Mouse (Mus musculus) naive thymus-derived CD4-positive, alpha-beta T cell, adult 2 months (primary cell): Measurements from ENCODE around the gene Grcc10.

ENCODE experiments used
- DNase-seq: peaks from one replicate; pipeline ENCODE4 v3.0.0-alpha.2; 2011; ENCODE audit warnings: low read depth

Gene Grcc10

GRCm38 (mm10) chr6:124756652-124757350 lies 15.6 kb upstream of the Grcc10 start:
- peak; percentile 59 for DNase-seq

- peak; percentile 62 for DNase-seq
Observed at GRCm38 (mm10) chr6:124755831-124756595, 14.8 kb upstream of the Grcc10 start, which contains the start of the genes Gm45234 and Atn1. TSS of gene Gm45234 (minus strand) at chr6:124756021. TSS of gene Atn1 (minus strand) at chr6:124756524.

- no peak for DNase-seq
Observed at GRCm38 (mm10) chr6:124755306-124755705, 14.1 kb upstream of the Grcc10 start.

- DNase-seq, result no peak
Observed at GRCm38 (mm10) chr6:124753861-124754260, 12.7 kb upstream of the Grcc10 start.

GRCm38 (mm10) chr6:124750405-124750804 lies 9.2 kb upstream of the Grcc10 start:
- DNase-seq, result peak; percentile 85

- DNase-seq, result no peak
Observed at GRCm38 (mm10) chr6:124746654-124747632, 5.8 kb upstream of the Grcc10 start.

GRCm38 (mm10) chr6:124746296-124746605 lies 5.1 kb upstream of the Grcc10 start:
- no peak for DNase-seq

GRCm38 (mm10) chr6:124745490-124746295 lies 4.5 kb upstream of the Grcc10 start:
- peak; percentile 95 for DNase-seq

- no peak for DNase-seq
Observed at GRCm38 (mm10) chr6:124744755-124745321, 3.7 kb upstream of the Grcc10 start.

GRCm38 (mm10) chr6:124743647-124744046 lies 2.5 kb upstream of the Grcc10 start:
- DNase-seq, result no peak

GRCm38 (mm10) chr6:124742839-124743514 lies 1.8 kb upstream of the Grcc10 start:
- no peak for DNase-seq

GRCm38 (mm10) chr6:124741842-124742241 lies 668 bp upstream of the Grcc10 start:
- no peak for DNase-seq

GRCm38 (mm10) chr6:124740211-124740887 lies 825 bp downstream of the Grcc10 start:
- DNase-seq, result peak; percentile 88

- no peak for DNase-seq
Observed at GRCm38 (mm10) chr6:124739231-124739796, 1.9 kb downstream of the Grcc10 start.

GRCm38 (mm10) chr6:124738511-124739023 lies 2.6 kb downstream of the Grcc10 start, which contains the start of gene Ptpn6:
TSS of gene Ptpn6 (minus strand) at chr6:124738714.
- DNase-seq, result peak; percentile 68

- no peak for DNase-seq
Observed at GRCm38 (mm10) chr6:124737040-124737439, 4.1 kb downstream of the Grcc10 start.

GRCm38 (mm10) chr6:124734417-124734816 lies 6.8 kb downstream of the Grcc10 start:
- no peak for DNase-seq

GRCm38 (mm10) chr6:124732476-124733370 lies 8.5 kb downstream of the Grcc10 start:
- peak; percentile 70 for DNase-seq
